In the genomic region with DNA sequence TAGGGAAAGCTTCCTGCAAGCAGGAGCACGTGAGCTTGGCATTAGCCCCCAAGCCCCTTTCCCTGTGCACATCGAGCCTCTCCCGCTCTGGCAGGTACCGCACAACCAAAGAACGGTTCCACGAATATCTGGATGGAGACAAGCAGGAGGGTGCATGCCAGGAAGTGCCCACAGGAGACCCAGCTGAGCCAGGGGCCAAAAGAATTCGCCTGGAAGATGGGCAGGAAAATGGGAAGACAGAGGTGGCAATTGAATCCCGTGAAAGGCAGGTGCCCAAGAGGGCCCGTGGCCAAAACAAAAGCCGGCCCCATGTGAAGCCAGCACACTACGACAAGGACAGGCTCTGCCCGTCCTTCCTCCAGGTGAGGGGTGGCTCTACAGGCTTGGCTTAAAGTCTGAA, we compare ENCODE assay signal across 1 mouse cellular context.
TF ChIP-seq lines count a peak whose summit lies in the region.

No protein-coding gene starts in this region.

TF ChIP-seq in MEL, 35 proteins besides CTCF, POLR2A, EP300 and RAD21:
- TF ChIP-seq ZNF384 (IDR thresholded peaks at IDR 0.05; ENCODE audit: low read depth, low read length), result no peak
- TF ChIP-seq ZC3H11A (IDR thresholded peaks at IDR 0.05; ENCODE audit: low read depth, low read length), result no peak
- TF ChIP-seq ETS1 (IDR thresholded peaks at IDR 0.05; ENCODE audit: low read depth, low read length), result no peak
- no peak for TF ChIP-seq NELFE (IDR thresholded peaks at IDR 0.05; ENCODE audit: low read depth, low read length)
- no peak for TF ChIP-seq CHD2 (IDR thresholded peaks at IDR 0.05; ENCODE audit: low read length)
- no peak for TF ChIP-seq MAX (IDR thresholded peaks at IDR 0.05; ENCODE audit: low read length)
- no peak for TF ChIP-seq MXI1 (IDR thresholded peaks at IDR 0.05; ENCODE audit: low read depth, low read length)
- no peak for TF ChIP-seq RCOR1 (IDR thresholded peaks at IDR 0.05; ENCODE audit: low read depth, low read length)
- no peak for TF ChIP-seq UBTF (IDR thresholded peaks at IDR 0.05; ENCODE audit: borderline replicate concordance, insufficient read depth, low read depth, low read length)
- no peak for TF ChIP-seq GABPA (IDR thresholded peaks at IDR 0.05; ENCODE audit: low read depth, low read length)
- TF ChIP-seq TBP (IDR thresholded peaks at IDR 0.05; ENCODE audit: low read depth, low read length), result no peak
- TF ChIP-seq SMC3 (IDR thresholded peaks at IDR 0.05; ENCODE audit: low read depth, low read length), result no peak
- no peak for TF ChIP-seq USF1 (IDR thresholded peaks at IDR 0.05; ENCODE audit: low read depth, low read length)
- TF ChIP-seq MYB (IDR thresholded peaks at IDR 0.05; ENCODE audit: low read depth, low read length), result no peak
- no peak for TF ChIP-seq TAL1 (IDR thresholded peaks at IDR 0.05; ENCODE audit: low read length)
- no peak for TF ChIP-seq BHLHE40 (IDR thresholded peaks at IDR 0.05; ENCODE audit: borderline replicate concordance, low read depth, low read length)
TF ChIP-seq in MEL: peak in this region for 0.
